Mouse (Mus musculus) heart, embryonic 16.5 days (tissue): ENCODE data around the gene Zfr2. TPM values are rescaled to one million over a fixed set of nuclear protein-coding genes. Genes with fewer than 3 reads are reported as not detected.

Experiments used
- ATAC-seq: fragments of 200-750 bp; cut with Nextera tagmentation; replicated peaks from 2 replicates; pipeline ENCODE4 v1.8.0; 2017; ENCODE audit warnings: moderate number of reproducible peaks; ENCODE audit not compliant: insufficient read depth, low FRiP score; ENCODE audit errors: extremely low read depth
- H3K27ac ChIP-seq: fragments of 300-500 bp; sonication (generic); 2 replicates; pipeline ENCODE4 v1.5.1; 2014; ENCODE audit warnings: mild to moderate bottlenecking, low read length, control low read depth, moderate library complexity
- H3K27me3 ChIP-seq: fragments of 300-500 bp; sonication (generic); 2 replicates; pipeline ENCODE4 v1.6.1; 2014; ENCODE audit warnings: low read length, mixed read lengths; ENCODE audit not compliant: control insufficient read depth, insufficient read depth
- H3K36me3 ChIP-seq: fragments of 300-500 bp; sonication (generic); 2 replicates; pipeline ENCODE4 v1.6.1; 2014; ENCODE audit not compliant: control insufficient read depth, insufficient read depth
- H3K4me1 ChIP-seq: fragments of 300-500 bp; sonication (generic); 2 replicates; pipeline ENCODE4 v1.6.1; 2014; ENCODE audit warnings: low read length, mixed read lengths; ENCODE audit not compliant: control insufficient read depth, insufficient read depth
- H3K4me2 ChIP-seq: fragments of 300-500 bp; sonication (generic); 2 replicates; pipeline ENCODE4 v1.6.1; 2014; ENCODE audit warnings: low read depth, mild to moderate bottlenecking, control low read depth, low read length
- H3K4me3 ChIP-seq: fragments of 300-500 bp; sonication (generic); 2 replicates; pipeline ENCODE4 v1.5.1; 2014; ENCODE audit warnings: mild to moderate bottlenecking, control low read depth, low read length
- H3K9ac ChIP-seq: fragments of 300-500 bp; sonication (generic); 2 replicates; pipeline ENCODE4 v1.6.1; 2014; ENCODE audit warnings: low read length, control low read depth
- H3K9me3 ChIP-seq: fragments of 300-500 bp; sonication (generic); replicated peaks from 2 replicates; pipeline ENCODE4 v1.6.1; 2016; ENCODE audit warnings: low read length; ENCODE audit not compliant: control insufficient read depth
- WGBS: fragments of 180-500 bp; shearing (Covaris S2); extraction: QIAGEN DNeasy Blood & Tissue Kit; methylation state at CpG from one replicate; pipeline ENCODE4 v1.1.7; 2014; 5-methylcytosine and 5-hydroxymethylcytosine counted together
- polyA plus RNA-seq: library from polyadenylated mRNA; unstranded; fragments of >200 nt; fragmentation: Nextera tagmentation; extraction: Ambion mirVana; gene quantifications from 2 replicates; pipeline ENCODE4 v1.2.1, GENCODE M21; 2015

The Zfr2 gene
- polyA plus RNA-seq, 1 experiment from 2014 or later: 5.0 TPM

- H3K36me3 ChIP-seq: no peaks in the 10 kb centered on the region
- 0 out of 2 replicates have a peak, but pooled peaks cover 12% of the 10 kb centered on the region for H3K4me1 ChIP-seq
- no peak overlapping the region for H3K27ac ChIP-seq
- H3K27me3 ChIP-seq: peaks cover 20% of the 10 kb centered on the region
- no peaks in the 10 kb centered on the region for H3K9me3 ChIP-seq
- H3K9ac ChIP-seq: no peak overlapping the region
- no peak overlapping the region for H3K4me2 ChIP-seq
- H3K4me3 ChIP-seq: no peak overlapping the region
- WGBS: 72% methylated on average over 6 of the region's 6 CpGs
- no peak for ATAC-seq
Measured at GRCm38 (mm10) chr10:81234206-81234605, 1.3 kb downstream of the Zfr2 start.

GRCm38 (mm10) chr10:81236471-81237268 lies 3.7 kb downstream of the Zfr2 start:
- Histone ChIP-seq H3K36me3 (no peaks in the 10 kb centered on the region), H3K4me2 (no peak overlapping the region), H3K9ac (no peak overlapping the region; the same call in 1 of the 2 replicates), H3K27me3 (peaks cover 30% of the 10 kb centered on the region), H3K27ac (no peak overlapping the region), H3K9me3 (no peaks in the 10 kb centered on the region), H3K4me3 (no peak overlapping the region), H3K4me1 (0 out of 2 replicates have a peak, but pooled peaks cover 4% of the 10 kb centered on the region)
- no peak for ATAC-seq
- 84% methylated on average over 12 of the region's 12 CpGs for WGBS

- WGBS: 84% methylated on average over 2 of the region's 2 CpGs
- Histone ChIP-seq H3K4me2 (no peak overlapping the region), H3K27me3 (peaks cover 27% of the 10 kb centered on the region), H3K9ac (no peak overlapping the region), H3K4me1 (0 out of 2 replicates have a peak, but pooled peaks cover under 1% of the 10 kb centered on the region), H3K27ac (no peak overlapping the region), H3K36me3 (no peaks in the 10 kb centered on the region), H3K4me3 (no peak overlapping the region), H3K9me3 (no peaks in the 10 kb centered on the region)
- ATAC-seq: no peak
Measured at GRCm38 (mm10) chr10:81238618-81239017, 5.7 kb downstream of the Zfr2 start.

- WGBS: 31% methylated on average over 13 of the region's 13 CpGs
- no peaks in the 10 kb centered on the region for H3K4me1 ChIP-seq
- no peak overlapping the region for H3K4me2 ChIP-seq
- H3K27me3 ChIP-seq: peaks cover 27% of the 10 kb centered on the region
- no peak for ATAC-seq
- H3K9me3 ChIP-seq: no peaks in the 10 kb centered on the region
- H3K9ac ChIP-seq: no peak overlapping the region
- H3K36me3 ChIP-seq: no peaks in the 10 kb centered on the region
- H3K4me3 ChIP-seq: no peak overlapping the region
- no peak overlapping the region for H3K27ac ChIP-seq
Measured at GRCm38 (mm10) chr10:81240876-81241275, 7.9 kb downstream of the Zfr2 start.

GRCm38 (mm10) chr10:81242021-81242420 lies 9.1 kb downstream of the Zfr2 start:
- no peak overlapping the region for H3K27ac ChIP-seq
- H3K9ac ChIP-seq: no peak overlapping the region
- no peak for ATAC-seq
- H3K9me3 ChIP-seq: no peaks in the 10 kb centered on the region
- H3K4me1 ChIP-seq: no peaks in the 10 kb centered on the region
- WGBS: 87% methylated on average over 16 of the region's 16 CpGs
- no peak overlapping the region for H3K4me2 ChIP-seq
- H3K36me3 ChIP-seq: no peaks in the 10 kb centered on the region
- no peak overlapping the region for H3K4me3 ChIP-seq
- H3K27me3 ChIP-seq: peaks cover 27% of the 10 kb centered on the region

- Histone ChIP-seq H3K4me3 (no peak overlapping the region), H3K4me1 (no peaks in the 10 kb centered on the region), H3K27me3 (peaks cover 22% of the 10 kb centered on the region), H3K9ac (no peak overlapping the region), H3K4me2 (no peak overlapping the region), H3K9me3 (no peaks in the 10 kb centered on the region), H3K36me3 (no peaks in the 10 kb centered on the region), H3K27ac (no peak overlapping the region)
- WGBS: 78% methylated on average over 4 of the region's 4 CpGs
- ATAC-seq: no peak
Measured at GRCm38 (mm10) chr10:81244146-81244545, 11.2 kb downstream of the Zfr2 start.

GRCm38 (mm10) chr10:81244595-81244994 lies 11.6 kb downstream of the Zfr2 start:
- ATAC-seq: no peak; the same call in 1 of the 2 replicates
- Histone ChIP-seq H3K4me3 (no peak overlapping the region), H3K9ac (no peak overlapping the region), H3K4me2 (no peak overlapping the region), H3K27ac (no peak overlapping the region), H3K36me3 (no peaks in the 10 kb centered on the region), H3K4me1 (no peaks in the 10 kb centered on the region), H3K9me3 (no peaks in the 10 kb centered on the region), H3K27me3 (peaks cover 18% of the 10 kb centered on the region)
- 7% methylated on average over 17 of the region's 17 CpGs for WGBS

- Histone ChIP-seq H3K4me1 (no peaks in the 10 kb centered on the region), H3K9me3 (no peaks in the 10 kb centered on the region), H3K36me3 (no peaks in the 10 kb centered on the region), H3K27me3 (peaks cover 15% of the 10 kb centered on the region), H3K27ac (no peak overlapping the region), H3K4me3 (no peak overlapping the region), H3K4me2 (no peak overlapping the region), H3K9ac (no peak overlapping the region)
- ATAC-seq: no peak
- 84% methylated on average over 6 of the region's 6 CpGs for WGBS
Measured at GRCm38 (mm10) chr10:81245166-81245565, 12.2 kb downstream of the Zfr2 start.

GRCm38 (mm10) chr10:81247804-81248203 lies 14.8 kb downstream of the Zfr2 start:
- Histone ChIP-seq H3K27ac (no peak overlapping the region), H3K4me3 (no peak overlapping the region), H3K36me3 (no peaks in the 10 kb centered on the region), H3K9me3 (no peaks in the 10 kb centered on the region), H3K4me1 (no peaks in the 10 kb centered on the region; the same call in 1 of the 2 replicates), H3K27me3 (peaks cover 21% of the 10 kb centered on the region), H3K9ac (no peak overlapping the region), H3K4me2 (no peak overlapping the region)
- no peak for ATAC-seq
- 81% methylated on average over 2 of the region's 2 CpGs for WGBS
